8 mouse cellular contexts compared by ENCODE assay signal in the genomic region with DNA sequence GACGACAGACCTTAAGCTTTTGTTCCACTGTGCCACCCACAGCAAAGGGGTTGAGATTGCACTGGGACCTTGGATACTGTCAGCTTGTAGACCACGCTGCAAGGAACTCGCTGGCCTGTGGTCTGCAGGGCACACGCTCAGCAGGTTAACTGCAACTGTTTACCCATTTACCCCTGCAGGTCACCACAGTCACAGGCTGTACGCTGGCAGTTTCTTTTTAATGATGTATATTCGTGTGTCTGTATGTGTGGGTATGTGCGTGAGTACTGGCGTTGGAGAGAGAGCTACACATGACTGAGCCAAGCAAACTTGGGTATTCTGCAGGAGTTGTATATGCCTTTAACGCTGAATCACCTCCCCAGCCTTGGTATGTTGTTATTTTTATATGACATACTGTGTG. TPM values are rescaled to one million over a fixed set of nuclear protein-coding genes. Genes with fewer than 3 reads are reported as not detected.
A peak's percentile ranks its signal among the peaks of the same experiment; 100 is the strongest.
DNase-seq lines count a peak whose midpoint lies in the region; ATAC-seq and TF ChIP-seq lines count a peak whose summit lies in the region.

No protein-coding gene starts in this region.

- no peak overlapping the region for H3K9ac ChIP-seq in forebrain, embryonic 15.5 days (replicated peaks)
- no peak overlapping the region for H3K9ac ChIP-seq in forebrain, embryonic 13.5 days
- H3K9ac ChIP-seq in hindbrain, postnatal 0 days (replicated peaks; ENCODE audit: low read length): no peak overlapping the region
- no peak overlapping the region for H3K9ac ChIP-seq in hindbrain, embryonic 16.5 days (ENCODE audit: low read depth, low read length)
- no peak overlapping the region for H3K9ac ChIP-seq in neural tube, embryonic 13.5 days

- H3K36me3 ChIP-seq in forebrain, embryonic 15.5 days: no peaks in the 10 kb centered on the region
- H3K36me3 ChIP-seq in forebrain, embryonic 13.5 days (ENCODE audit: poor library complexity, severe bottlenecking): peaks cover 17% of the 10 kb centered on the region
- no peaks in the 10 kb centered on the region for H3K36me3 ChIP-seq in hindbrain, postnatal 0 days (ENCODE audit: insufficient read depth, low read length)
- no peaks in the 10 kb centered on the region for H3K36me3 ChIP-seq in hindbrain, embryonic 16.5 days (ENCODE audit: control insufficient read depth, insufficient read depth, low read length)
- 0 out of 2 replicates have a peak, but pooled peaks cover 6% of the 10 kb centered on the region for H3K36me3 ChIP-seq in neural tube, embryonic 13.5 days

- peak overlapping the region; percentile 36 for H3K27ac ChIP-seq in forebrain, embryonic 15.5 days (replicated peaks)
- H3K27ac ChIP-seq in forebrain, embryonic 13.5 days: no peak overlapping the region
- peak overlapping the region; percentile 60 for H3K27ac ChIP-seq in hindbrain, postnatal 0 days
- H3K27ac ChIP-seq in hindbrain, embryonic 16.5 days (ENCODE audit: low read depth, low read length): no peak overlapping the region
- peak overlapping the region; percentile 67; the same call in 1 of the 2 replicates for H3K27ac ChIP-seq in neural tube, embryonic 13.5 days (replicated peaks)

- WGBS in forebrain, embryonic 15.5 days: 88% methylated on average over 9 of the region's 9 CpGs
- 91% methylated on average over 9 of the region's 9 CpGs for WGBS in forebrain, embryonic 13.5 days
- WGBS in hindbrain, postnatal 0 days: 62% methylated on average over 9 of the region's 9 CpGs
- 71% methylated on average over 9 of the region's 9 CpGs for WGBS in hindbrain, embryonic 16.5 days
- WGBS in neural tube, embryonic 13.5 days: 83% methylated on average over 9 of the region's 9 CpGs

- no peak for ATAC-seq in forebrain, embryonic 15.5 days (replicated peaks)
- ATAC-seq in forebrain, embryonic 13.5 days: no peak
- no peak for ATAC-seq in hindbrain, postnatal 0 days
- no peak for ATAC-seq in hindbrain, embryonic 16.5 days
- no peak for ATAC-seq in neural tube, embryonic 13.5 days (ENCODE audit: low read depth)
- ATAC-seq in megakaryocyte-erythroid progenitor cell, adult 5-6 weeks (replicated peaks; ENCODE audit: low FRiP score, low TSS enrichment, poor library complexity, severe bottlenecking): peak; percentile 1; the same call in 1 of the 2 replicates
- no peak for ATAC-seq in granulocyte monocyte progenitor cell, adult 5-6 weeks (replicated peaks; ENCODE audit: poor library complexity, severe bottlenecking)

- H3K4me2 ChIP-seq in forebrain, embryonic 15.5 days (replicated peaks): no peak overlapping the region
- no peak overlapping the region for H3K4me2 ChIP-seq in forebrain, embryonic 13.5 days
- no peak overlapping the region for H3K4me2 ChIP-seq in hindbrain, postnatal 0 days (ENCODE audit: low read depth, low read length)
- no peak overlapping the region for H3K4me2 ChIP-seq in hindbrain, embryonic 16.5 days (ENCODE audit: low read length)
- no peak overlapping the region for H3K4me2 ChIP-seq in neural tube, embryonic 13.5 days

- H3K4me3 ChIP-seq in forebrain, embryonic 15.5 days: no peak overlapping the region
- no peak overlapping the region for H3K4me3 ChIP-seq in forebrain, embryonic 13.5 days
- H3K4me3 ChIP-seq in hindbrain, postnatal 0 days (ENCODE audit: low read length): no peak overlapping the region
- H3K4me3 ChIP-seq in hindbrain, embryonic 16.5 days (ENCODE audit: low read length): no peak overlapping the region
- H3K4me3 ChIP-seq in neural tube, embryonic 13.5 days: no peak overlapping the region

- H3K4me1 ChIP-seq in forebrain, embryonic 15.5 days: peaks cover 63% of the 10 kb centered on the region
- H3K4me1 ChIP-seq in forebrain, embryonic 13.5 days: peaks cover 70% of the 10 kb centered on the region
- peaks cover 48% of the 10 kb centered on the region for H3K4me1 ChIP-seq in hindbrain, postnatal 0 days (ENCODE audit: insufficient read depth, low read length)
- H3K4me1 ChIP-seq in hindbrain, embryonic 16.5 days (ENCODE audit: control insufficient read depth, insufficient read depth, low read depth, low read length): peaks cover 47% of the 10 kb centered on the region
- H3K4me1 ChIP-seq in neural tube, embryonic 13.5 days (replicated peaks): peaks cover 77% of the 10 kb centered on the region

- no peaks in the 10 kb centered on the region for H3K27me3 ChIP-seq in forebrain, embryonic 15.5 days
- H3K27me3 ChIP-seq in forebrain, embryonic 13.5 days: no peaks in the 10 kb centered on the region
- H3K27me3 ChIP-seq in hindbrain, postnatal 0 days (ENCODE audit: insufficient read depth, low read length): no peaks in the 10 kb centered on the region
- no peaks in the 10 kb centered on the region for H3K27me3 ChIP-seq in hindbrain, embryonic 16.5 days (replicated peaks; ENCODE audit: control insufficient read depth, insufficient read depth, low read length)
- no peaks in the 10 kb centered on the region for H3K27me3 ChIP-seq in neural tube, embryonic 13.5 days

- DNase-seq in hindbrain, postnatal 0 days (ENCODE audit: low spot score): no peak
- DNase-seq in neural tube, embryonic 10.5 days (ENCODE audit: extremely low spot score, low spot score): no peak

- TF ChIP-seq CTCF in hindbrain, postnatal 0 days (IDR thresholded peaks at IDR 0.05; ENCODE audit: low read depth): no peak

- no peaks in the 10 kb centered on the region for H3K9me3 ChIP-seq in forebrain, embryonic 15.5 days
- H3K9me3 ChIP-seq in forebrain, embryonic 13.5 days (replicated peaks): no peaks in the 10 kb centered on the region
- H3K9me3 ChIP-seq in hindbrain, postnatal 0 days (ENCODE audit: low read length): no peaks in the 10 kb centered on the region
- H3K9me3 ChIP-seq in hindbrain, embryonic 16.5 days (ENCODE audit: control insufficient read depth, low read length): no peaks in the 10 kb centered on the region
- no peaks in the 10 kb centered on the region for H3K9me3 ChIP-seq in neural tube, embryonic 13.5 days

RNA-seq across cellular contexts. Expression of a gene that starts 13.4 kb away (rescaled TPM):
- polyA plus RNA-seq in forebrain, embryonic 15.5 days (2015; fragmentation: Nextera tagmentation; extraction: Ambion mirVana): 106 and 109 TPM in 2 replicates
- 86.5 and 92.2 TPM in 2 replicates for polyA plus RNA-seq in forebrain, embryonic 13.5 days (2015; fragmentation: Nextera tagmentation; extraction: Ambion mirVana)
- 104 and 110 TPM in 2 replicates for total RNA-seq in hindbrain, postnatal 0 days (2014; rRNA removed)
- polyA plus RNA-seq in hindbrain, postnatal 0 days (2015; fragmentation: Nextera tagmentation; extraction: Ambion mirVana): 94.0 and 95.1 TPM in 2 replicates
- polyA plus RNA-seq in hindbrain, embryonic 16.5 days (2015; fragmentation: Nextera tagmentation; extraction: Ambion mirVana): 70.9 and 81.1 TPM in 2 replicates
- 77.5 and 78.5 TPM in 2 replicates for polyA plus RNA-seq in neural tube, embryonic 13.5 days (2015; fragmentation: Nextera tagmentation; extraction: Ambion mirVana)
- total RNA-seq in megakaryocyte-erythroid progenitor cell, adult 5-6 weeks (2014; fragmentation: Nextera tagmentation): 20.8 and 34.3 TPM in 2 replicates
- total RNA-seq in megakaryocyte-erythroid progenitor cell, adult 5-6 weeks (2017): 12.8 and 15.5 TPM in 2 replicates
- total RNA-seq in granulocyte monocyte progenitor cell, adult 5-6 weeks (2014; fragmentation: Nextera tagmentation): 7.6 and 11.1 TPM in 2 replicates
- total RNA-seq in granulocyte monocyte progenitor cell, adult 5-6 weeks (2017): 9.5 and 11.6 TPM in 2 replicates

RNA-seq across cellular contexts. Expression of a gene that starts 45.2 kb away (rescaled TPM):
- polyA plus RNA-seq in forebrain, embryonic 15.5 days (2015; fragmentation: Nextera tagmentation; extraction: Ambion mirVana): 26.9 and 27.5 TPM in 2 replicates
- 16.2 and 16.8 TPM in 2 replicates for polyA plus RNA-seq in forebrain, embryonic 13.5 days (2015; fragmentation: Nextera tagmentation; extraction: Ambion mirVana)
- total RNA-seq in hindbrain, postnatal 0 days (2014; rRNA removed): 46.9 and 65.5 TPM in 2 replicates
- 32.6 and 33.9 TPM in 2 replicates for polyA plus RNA-seq in hindbrain, postnatal 0 days (2015; fragmentation: Nextera tagmentation; extraction: Ambion mirVana)
- polyA plus RNA-seq in hindbrain, embryonic 16.5 days (2015; fragmentation: Nextera tagmentation; extraction: Ambion mirVana): 34.3 and 35.3 TPM in 2 replicates
- polyA plus RNA-seq in neural tube, embryonic 13.5 days (2015; fragmentation: Nextera tagmentation; extraction: Ambion mirVana): 17.1 and 22.3 TPM in 2 replicates
- 9.3 and 9.5 TPM in 2 replicates for total RNA-seq in megakaryocyte-erythroid progenitor cell, adult 5-6 weeks (2014; fragmentation: Nextera tagmentation)
- 13.7 and 30.9 TPM in 2 replicates for total RNA-seq in megakaryocyte-erythroid progenitor cell, adult 5-6 weeks (2017)
- 11.5 and 39.3 TPM in 2 replicates for total RNA-seq in granulocyte monocyte progenitor cell, adult 5-6 weeks (2014; fragmentation: Nextera tagmentation)
- 10.1 and 16.9 TPM in 2 replicates for total RNA-seq in granulocyte monocyte progenitor cell, adult 5-6 weeks (2017)

Comparison
In these comparisons a context has a peak if more than half of its experiments do, and no peak if none do; other contexts are left out.
1. H3K27ac ChIP-seq: peak in forebrain, embryonic 15.5 days (single experiment), hindbrain, postnatal 0 days (single experiment) and neural tube, embryonic 13.5 days (single experiment); none in forebrain, embryonic 13.5 days (single experiment) and hindbrain, embryonic 16.5 days (single experiment).